Mouse (Mus musculus): ENCODE results near the gene March6.

- no peak for TF ChIP-seq POLR2A (IDR thresholded peaks at IDR 0.05; ENCODE audit: low read depth, low read length)
- TF ChIP-seq CTCF (conservative IDR thresholded peaks at IDR 0.05; ENCODE audit: insufficient read depth, insufficient read length, low read depth, low read length): no peak
Observed at GRCm38 (mm10) chr15:31418686-31419024, 112.2 kb downstream of the March6 start.

Data from kidney, adult 2 months (tissue).